Mouse (Mus musculus) heart, postnatal 0 days (tissue): ENCODE results near the gene Slc38a7. TPM values are rescaled to one million over a fixed set of nuclear protein-coding genes. Genes with fewer than 3 reads are reported as not detected.

ENCODE experiments used
- ATAC-seq: fragments of 200-750 bp; cut with Nextera tagmentation; 2 replicates; pipeline ENCODE4 v1.8.0; 2017; ENCODE audit warnings: low read depth, moderate number of reproducible peaks, moderate library complexity; ENCODE audit not compliant: insufficient read depth
- DNase-seq: peaks from one replicate; pipeline ENCODE4 v3.0.0-alpha.2; 2016; ENCODE audit warnings: low spot score
- H3K27ac ChIP-seq: fragments of 300-500 bp; sonication (generic); 2 replicates; pipeline ENCODE4 v1.5.1; 2014; ENCODE audit warnings: low read depth, mild to moderate bottlenecking
- H3K27me3 ChIP-seq: fragments of 300-500 bp; sonication (generic); 2 replicates; pipeline ENCODE4 v1.6.1; 2014; ENCODE audit warnings: low read length, mixed read lengths; ENCODE audit not compliant: control insufficient read depth, insufficient read depth
- H3K36me3 ChIP-seq: fragments of 300-500 bp; sonication (generic); replicated peaks from 2 replicates; pipeline ENCODE4 v1.6.1; 2014; ENCODE audit warnings: low read length, mixed read lengths; ENCODE audit not compliant: control insufficient read depth, insufficient read depth
- H3K4me1 ChIP-seq: fragments of 300-500 bp; sonication (generic); 2 replicates; pipeline ENCODE4 v1.6.1; 2014; ENCODE audit warnings: antibody characterized with exemption; ENCODE audit not compliant: control insufficient read depth, insufficient read depth
- H3K4me2 ChIP-seq: fragments of 300-500 bp; sonication (generic); 2 replicates; pipeline ENCODE4 v1.6.1; 2014; ENCODE audit warnings: low read depth, mild to moderate bottlenecking, low read length, moderate library complexity
- H3K4me3 ChIP-seq: fragments of 300-500 bp; sonication (generic); 2 replicates; pipeline ENCODE4 v1.5.1; 2014; ENCODE audit warnings: low read depth, low read length
- H3K9ac ChIP-seq: fragments of 300-500 bp; sonication (generic); replicated peaks from 2 replicates; pipeline ENCODE4 v1.6.1; 2014; ENCODE audit warnings: low read depth, low read length, mixed read lengths
- H3K9me3 ChIP-seq: fragments of 300-500 bp; sonication (generic); replicated peaks from 2 replicates; pipeline ENCODE4 v1.6.1; 2016; ENCODE audit warnings: low read length; ENCODE audit not compliant: control insufficient read depth
- CTCF ChIP-seq: IDR thresholded peaks from 2 replicates; pipeline ENCODE4 v1.5.1; 2016; ENCODE audit warnings: antibody characterized with exemption, control low read depth, low read depth
- EP300 ChIP-seq: IDR thresholded peaks from 2 replicates; pipeline ENCODE4 v1.6.1; 2016; ENCODE audit warnings: antibody characterized with exemption, low read depth
- WGBS: fragments of 180-500 bp; shearing (Covaris S2); extraction: QIAGEN DNeasy Blood & Tissue Kit; methylation state at CpG from one replicate; pipeline ENCODE4 v1.1.7; 2014; 5-methylcytosine and 5-hydroxymethylcytosine counted together
- polyA plus RNA-seq: library from polyadenylated mRNA; unstranded; fragments of >200 nt; fragmentation: Nextera tagmentation; extraction: Ambion mirVana; gene quantifications from 2 replicates; pipeline ENCODE4 v1.2.1, GENCODE M21; 2015
- total RNA-seq: library from RNA; depleted of rRNA; stranded (reverse); fragments of >200 nt; gene quantifications from 2 replicates; pipeline ENCODE4 v1.2.3, GENCODE M21; 2014; ENCODE audit warnings: low replicate concordance

Slc38a7 gene
- total and polyA plus RNA-seq, 2 experiments from 2014 or later: 7.2 to 12.5 TPM

DNA sequence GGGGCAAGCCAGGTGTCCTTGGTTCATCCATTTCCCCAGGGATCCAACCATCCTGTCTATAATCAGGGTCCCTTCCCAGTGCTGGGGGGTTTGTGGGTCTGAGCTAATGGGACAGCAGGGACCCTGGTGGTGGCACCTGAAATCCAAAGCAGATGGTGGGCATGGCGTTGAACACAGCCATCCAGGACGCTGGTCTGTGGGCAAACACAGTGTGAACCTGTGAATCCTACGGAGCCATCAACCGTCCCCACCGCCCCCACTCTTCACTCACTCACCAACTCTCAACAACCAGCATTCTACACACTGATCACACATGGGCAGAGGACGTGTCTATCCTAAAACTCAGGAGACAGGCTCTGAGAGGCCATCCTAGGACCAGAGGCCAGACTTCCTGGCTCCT is 9.4 kb downstream of the Slc38a7 start:
- Histone ChIP-seq H3K4me1 (0 out of 2 replicates have a peak, but pooled peaks cover 4% of the 10 kb centered on the region), H3K27ac (no peak overlapping the region), H3K36me3 (peaks cover 48% of the 10 kb centered on the region), H3K4me3 (no peak overlapping the region), H3K27me3 (no peaks in the 10 kb centered on the region), H3K9me3 (no peaks in the 10 kb centered on the region), H3K4me2 (no peak overlapping the region), H3K9ac (no peak overlapping the region)
- no peak for TF ChIP-seq CTCF
- TF ChIP-seq EP300: no peak
- ATAC-seq: no peak
- WGBS: 87% methylated on average over 6 of the region's 6 CpGs
- DNase-seq: no peak

DNA sequence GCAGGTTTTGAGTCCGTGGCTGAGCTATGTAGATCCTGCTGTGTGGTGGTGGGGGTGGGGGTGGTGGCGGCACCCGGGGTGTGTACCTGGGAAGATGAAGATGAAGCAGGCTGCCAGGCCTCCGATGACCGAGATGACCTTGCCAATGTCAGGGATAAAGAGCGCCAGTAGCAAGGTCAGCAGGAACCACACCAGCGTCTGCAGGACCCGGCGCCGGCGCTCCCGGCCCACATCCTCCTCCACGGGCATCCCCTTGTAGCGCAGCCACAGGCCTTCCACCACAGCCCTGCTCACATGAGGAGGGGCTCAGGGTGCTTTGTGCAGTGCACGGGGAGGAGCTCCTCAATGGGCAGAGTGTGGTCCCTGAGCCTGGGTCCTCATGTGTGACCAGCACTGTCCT is 11.9 kb downstream of the Slc38a7 start:
- 89% methylated on average over 15 of the region's 15 CpGs for WGBS
- Histone ChIP-seq H3K9me3 (no peaks in the 10 kb centered on the region), H3K36me3 (peaks cover 53% of the 10 kb centered on the region), H3K27ac (no peak overlapping the region), H3K4me2 (no peak overlapping the region), H3K27me3 (no peaks in the 10 kb centered on the region), H3K4me1 (0 out of 2 replicates have a peak, but pooled peaks cover 4% of the 10 kb centered on the region), H3K9ac (no peak overlapping the region), H3K4me3 (no peak overlapping the region)
- DNase-seq: no peak
- ATAC-seq: no peak
- no peak for TF ChIP-seq EP300
- no peak for TF ChIP-seq CTCF

GRCm38 (mm10) chr8:95839289-95839688 is 14.1 kb downstream of the Slc38a7 start:
- peaks cover 36% of the 10 kb centered on the region for H3K36me3 ChIP-seq

DNA sequence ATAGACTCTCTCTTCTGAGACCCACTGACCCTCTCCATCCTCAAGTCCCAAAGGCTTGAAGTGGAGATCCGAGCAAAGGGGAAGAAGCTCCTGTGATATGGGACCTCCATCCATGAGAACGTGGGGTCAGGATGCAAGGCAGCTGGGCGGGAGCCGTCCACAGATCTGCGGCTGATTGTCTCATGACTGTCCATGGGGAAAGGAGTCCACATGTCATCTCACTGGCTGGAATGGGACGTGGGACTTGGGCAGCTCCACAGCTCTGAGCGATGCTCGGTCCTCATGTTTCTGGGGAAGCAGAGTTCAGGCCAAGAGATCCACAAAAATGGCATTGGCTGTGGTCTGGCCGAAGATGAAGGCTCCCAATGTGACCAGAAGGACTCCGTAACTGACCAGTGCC is 16.1 kb downstream of the Slc38a7 start:
- TF ChIP-seq CTCF: no peak
- TF ChIP-seq EP300: no peak
- ATAC-seq: no peak
- no peak for DNase-seq

More at GRCm38 (mm10) chr8:95839289-95839688, 14.1 kb downstream of the Slc38a7 start:
- no peak overlapping the region for H3K4me3 ChIP-seq
- no peak overlapping the region for H3K4me2 ChIP-seq
- no peaks in the 10 kb centered on the region for H3K4me1 ChIP-seq
- WGBS: 98% methylated on average over 4 of the region's 4 CpGs
- no peak overlapping the region for H3K9ac ChIP-seq
- no peak for ATAC-seq
- no peaks in the 10 kb centered on the region for H3K27me3 ChIP-seq
- no peak for TF ChIP-seq CTCF
- H3K27ac ChIP-seq: no peak overlapping the region
- H3K9me3 ChIP-seq: no peaks in the 10 kb centered on the region
- DNase-seq: no peak

GRCm38 (mm10) chr8:95835891-95836290 is 17.4 kb downstream of the Slc38a7 start:
- no peak overlapping the region for H3K4me2 ChIP-seq
- 77% methylated on average over 4 of the region's 4 CpGs for WGBS
- H3K36me3 ChIP-seq: peaks cover 20% of the 10 kb centered on the region
- peaks cover 13% of the 10 kb centered on the region; the same call in 1 of the 2 replicates for H3K4me1 ChIP-seq
- H3K9ac ChIP-seq: no peak overlapping the region
- H3K4me3 ChIP-seq: no peak overlapping the region
- no peak for TF ChIP-seq EP300
- no peak for TF ChIP-seq CTCF
- ATAC-seq: no peak
- H3K9me3 ChIP-seq: no peaks in the 10 kb centered on the region
- no peak for DNase-seq
- H3K27ac ChIP-seq: no peak overlapping the region
- no peaks in the 10 kb centered on the region for H3K27me3 ChIP-seq

More for the DNA sequence above, 16.1 kb downstream of the Slc38a7 start:
- no peaks in the 10 kb centered on the region for H3K27me3 ChIP-seq
- H3K4me2 ChIP-seq: no peak overlapping the region
- no peak overlapping the region for H3K4me3 ChIP-seq
- no peaks in the 10 kb centered on the region for H3K9me3 ChIP-seq
- H3K4me1 ChIP-seq: peaks cover 13% of the 10 kb centered on the region; the same call in 1 of the 2 replicates
- H3K36me3 ChIP-seq: peaks cover 24% of the 10 kb centered on the region
- H3K27ac ChIP-seq: no peak overlapping the region
- no peak overlapping the region for H3K9ac ChIP-seq
- 85% methylated on average over 10 of the region's 10 CpGs for WGBS

- TF ChIP-seq EP300 (no peak), CTCF (no peak)
- WGBS: 2% methylated on average over 16 of the region's 16 CpGs
- no peak overlapping the region for H3K27ac ChIP-seq
- H3K4me3 ChIP-seq: peak overlapping the region; percentile 28
- no peak for DNase-seq
- H3K27me3 ChIP-seq: no peaks in the 10 kb centered on the region
- ATAC-seq: peak; percentile 39
- peak overlapping the region; percentile 51 for H3K4me2 ChIP-seq
- no peaks in the 10 kb centered on the region for H3K9me3 ChIP-seq
- peaks cover 13% of the 10 kb centered on the region; the same call in 1 of the 2 replicates for H3K4me1 ChIP-seq
- peaks cover 10% of the 10 kb centered on the region; the same call in 1 of the 2 replicates for H3K36me3 ChIP-seq
- 0 out of 2 replicates have a peak overlapping the region, but pooled peaks have one; percentile 0 for H3K9ac ChIP-seq
These were observed 19.8 kb downstream of the Slc38a7 start for GRCm38 (mm10) chr8:95833435-95833984.
